Mouse (Mus musculus) liver, embryonic 14 days (tissue): ENCODE measurements around the gene Mcm3ap. TPM values are rescaled to one million over a fixed set of nuclear protein-coding genes. Genes with fewer than 3 reads are reported as not detected.

Experiments used
- polyA plus RNA-seq: library from polyadenylated mRNA; depleted of rRNA; stranded (reverse); fragments of >200 nt; gene quantifications from 2 replicates; pipeline ENCODE4 v1.2.3, GENCODE M21; 2012; rRNA removed

Gene Mcm3ap
- 11.1 and 12.2 TPM in 2 replicates for polyA plus RNA-seq

GRCm38 (mm10) chr10:76468203-76469162 lies at the start of gene Mcm3ap, which contains the start of gene Ybey:
TSS of gene Mcm3ap (plus strand) at chr10:76468927.
TSS of gene Ybey (minus strand) at chr10:76469114.

GRCm38 (mm10) chr10:76440281-76440680 lies 28.4 kb upstream of the Mcm3ap start, which contains the start of gene AC141477.1:
TSS of gene AC141477.1 (minus strand) at chr10:76440444.

DNA sequence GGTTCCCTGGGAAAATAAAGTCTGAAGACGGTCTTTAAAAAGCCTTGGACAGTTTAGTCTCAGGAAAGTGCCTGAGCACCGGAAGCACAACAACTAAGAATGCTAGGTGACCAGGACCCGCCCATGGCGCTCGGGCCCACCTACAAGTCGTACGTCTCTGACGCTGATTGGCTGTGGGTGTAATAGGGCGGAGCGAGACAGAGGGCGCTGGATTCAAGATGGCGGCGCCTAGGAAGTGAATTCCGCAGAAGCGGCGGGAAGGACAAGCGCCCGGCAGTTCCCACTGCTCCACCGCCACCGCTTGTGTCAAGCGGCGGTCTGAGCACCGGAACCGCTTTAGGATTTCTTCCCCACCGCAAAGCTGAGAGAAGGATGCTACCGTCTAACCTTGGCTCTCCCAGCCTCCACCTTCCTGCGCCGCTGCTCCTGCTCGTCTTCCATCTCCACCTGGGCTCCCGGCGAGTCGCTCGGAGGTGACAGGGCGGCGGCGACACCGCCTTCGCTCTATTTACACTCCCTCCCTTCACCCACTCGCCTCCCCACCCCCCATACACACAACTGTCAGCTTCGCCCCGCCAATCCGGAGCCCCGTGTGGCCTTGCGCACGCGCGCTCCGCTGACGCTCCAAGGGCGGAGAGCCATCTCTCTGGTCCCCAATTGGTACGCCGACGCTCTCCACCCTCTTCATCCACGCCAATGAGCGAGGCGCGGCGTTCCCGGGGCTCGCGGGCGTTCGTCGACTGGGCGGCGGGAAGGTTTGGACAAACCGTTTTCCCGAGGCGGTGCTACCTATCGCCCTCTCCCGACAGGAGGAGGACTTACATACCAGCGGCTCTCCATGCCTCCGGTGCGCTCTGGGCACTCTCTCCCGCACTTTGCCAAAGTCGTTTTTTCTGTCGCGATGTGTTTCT lies 26.3 kb upstream of the Mcm3ap start, which contains the start of gene Pcnt:
Gene Pcnt, minus strand, starts transcription at position 609 of the 911 bp plus-strand sequence.

GRCm38 (mm10) chr10:76448851-76449250 lies 19.9 kb upstream of the Mcm3ap start, which contains the start of gene 2610028H24Rik:
TSS of gene 2610028H24Rik (plus strand) at chr10:76449081.

DNA sequence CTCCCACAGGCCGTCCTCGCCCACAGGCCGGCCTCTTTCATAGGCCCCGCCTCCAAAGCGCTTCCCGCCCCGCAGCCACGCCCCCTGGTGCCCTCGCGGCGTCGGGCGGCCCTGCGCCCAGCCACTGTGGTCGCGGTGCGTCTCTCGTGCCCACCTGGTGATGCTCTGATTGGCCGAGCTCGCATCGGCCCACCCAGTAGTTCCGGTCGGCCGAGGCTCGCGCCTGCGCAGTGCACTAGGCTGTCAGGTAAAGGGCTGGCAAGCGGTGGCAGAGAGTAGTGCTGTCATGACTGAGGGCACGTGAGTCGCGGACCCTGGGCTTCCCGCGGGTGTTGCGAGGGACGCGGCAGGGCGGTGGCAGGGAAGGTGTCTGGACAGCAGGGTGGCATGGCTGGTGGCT lies 62.6 kb downstream of the Mcm3ap start, which contains the start of gene Lss:
Gene Lss, plus strand, starts transcription at position 214 of the 400 bp plus-strand sequence.

GRCm38 (mm10) chr10:76561972-76562371 lies 93.2 kb downstream of the Mcm3ap start, which contains the start of gene Spatc1l:
TSS of gene Spatc1l (plus strand) at chr10:76562272.

Other genes with a start within 250 kb of the Mcm3ap start
- gene Prmt2, start 231.1 kb upstream of the Mcm3ap start, polyA plus RNA-seq, result 3.2 and 4.0 TPM in 2 replicates
- 0.03 and 0.11 TPM in 2 replicates for gene S100b, start 215.1 kb upstream of the Mcm3ap start, polyA plus RNA-seq
- gene Dip2a, start 123.6 kb upstream of the Mcm3ap start, polyA plus RNA-seq, result 1.8 TPM in 2 replicates
- gene AC141477.1, start 28.5 kb upstream of the Mcm3ap start, polyA plus RNA-seq, result not detected in 2 replicates
- 18.5 and 20.9 TPM in 2 replicates for gene Pcnt, start 26.1 kb upstream of the Mcm3ap start, polyA plus RNA-seq
- not detected in 2 replicates for gene 2610028H24Rik, start 19.8 kb upstream of the Mcm3ap start, polyA plus RNA-seq
- 1.4 and 1.5 TPM in 2 replicates for gene Ybey, start 187 bp downstream of the Mcm3ap start, polyA plus RNA-seq
- 28.7 and 31.6 TPM in 2 replicates for gene Lss, start 62.7 kb downstream of the Mcm3ap start, polyA plus RNA-seq
- gene Spatc1l, start 93.3 kb downstream of the Mcm3ap start, polyA plus RNA-seq, result 0.05 and 0.08 TPM in 2 replicates
- gene Ftcd, start 106.7 kb downstream of the Mcm3ap start, polyA plus RNA-seq, result 22.2 and 30.1 TPM in 2 replicates
- 4.3 and 8.4 TPM in 2 replicates for gene Col6a2, start 154.7 kb downstream of the Mcm3ap start, polyA plus RNA-seq